Mouse (Mus musculus) layer of hippocampus, adult 9-10 months (tissue): ENCODE data around the gene Foxa1.

Experiments used
- DNase-seq: peaks from one replicate; pipeline ENCODE4 v3.0.0; 2022; ENCODE audit warnings: low spot score

Foxa1 gene

GRCm38 (mm10) chr12:57541118-57541517 is 5.6 kb downstream of the Foxa1 start:
- DNase-seq: no peak

- DNase-seq: no peak
Measured at GRCm38 (mm10) chr12:57539551-57539985, 7.1 kb downstream of the Foxa1 start.

- no peak for DNase-seq
Measured at GRCm38 (mm10) chr12:57538588-57539550, 7.8 kb downstream of the Foxa1 start.

GRCm38 (mm10) chr12:57537791-57538587 is 8.7 kb downstream of the Foxa1 start:
- DNase-seq: no peak

- DNase-seq: no peak
Measured at GRCm38 (mm10) chr12:57536909-57537670, 9.6 kb downstream of the Foxa1 start.

GRCm38 (mm10) chr12:57536056-57536908 is 10.4 kb downstream of the Foxa1 start:
- no peak for DNase-seq

- DNase-seq: no peak
Measured at GRCm38 (mm10) chr12:57534879-57535611, 11.7 kb downstream of the Foxa1 start.

GRCm38 (mm10) chr12:57534517-57534878 is 12.2 kb downstream of the Foxa1 start:
- no peak for DNase-seq

- no peak for DNase-seq
Measured at GRCm38 (mm10) chr12:57530474-57530873, 16.2 kb downstream of the Foxa1 start.

GRCm38 (mm10) chr12:57528335-57528734 is 18.4 kb downstream of the Foxa1 start:
- no peak for DNase-seq

GRCm38 (mm10) chr12:57515702-57516377 is 30.9 kb downstream of the Foxa1 start:
- DNase-seq: no peak

- DNase-seq: no peak
Measured at GRCm38 (mm10) chr12:57514552-57514951, 32.2 kb downstream of the Foxa1 start.

GRCm38 (mm10) chr12:57511560-57511959 is 35.2 kb downstream of the Foxa1 start:
- no peak for DNase-seq

GRCm38 (mm10) chr12:57511127-57511526 is 35.6 kb downstream of the Foxa1 start:
- DNase-seq: no peak

GRCm38 (mm10) chr12:57509726-57510125 is 37.0 kb downstream of the Foxa1 start:
- no peak for DNase-seq

GRCm38 (mm10) chr12:57508938-57509337 is 37.8 kb downstream of the Foxa1 start:
- DNase-seq: no peak

GRCm38 (mm10) chr12:57505329-57505728 is 41.4 kb downstream of the Foxa1 start:
- no peak for DNase-seq

GRCm38 (mm10) chr12:57500246-57500645 is 46.5 kb downstream of the Foxa1 start:
- DNase-seq: no peak

GRCm38 (mm10) chr12:57496347-57497119 is 50.2 kb downstream of the Foxa1 start:
- no peak for DNase-seq
